In the genomic region with DNA sequence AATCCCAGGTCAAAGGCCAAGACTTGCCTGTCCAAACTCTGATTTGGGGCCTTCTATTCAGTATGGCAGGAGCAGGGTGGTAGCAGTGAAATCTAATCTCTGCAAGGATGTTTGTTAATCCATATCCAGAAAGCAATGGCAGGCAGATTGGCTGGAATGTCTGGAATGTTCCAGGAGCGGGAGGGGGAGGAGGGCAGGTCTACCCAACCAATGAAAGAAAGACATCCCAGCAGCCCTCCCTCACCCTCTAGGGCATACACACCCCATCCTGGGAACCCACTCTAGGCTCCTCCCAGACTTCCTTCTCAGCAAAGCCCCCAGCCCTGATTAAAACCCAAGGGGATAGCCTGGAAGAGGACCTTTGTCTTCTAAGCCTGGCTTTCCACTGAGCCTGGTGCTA, we compare ENCODE assay signal across 11 mouse cellular contexts. TPM values are rescaled to one million over a fixed set of nuclear protein-coding genes. Genes with fewer than 3 reads are reported as not detected.
DNase-seq lines count a peak whose midpoint lies in the region; ATAC-seq and TF ChIP-seq lines count a peak whose summit lies in the region.
"Had no signal": no experiment of that assay in that cellular context is flagged by ENCODE, and none has a peak within 500 bp of the region (broad histone marks: within the 10 kb centered on the region; RNA-seq: fewer than 3 reads in every experiment).

No protein-coding gene starts in this region.

- no peaks in the 10 kb centered on the region for H3K9me3 ChIP-seq in intestine, embryonic 14.5 days (ENCODE audit: control insufficient read depth, low read length)
- no peaks in the 10 kb centered on the region for H3K9me3 ChIP-seq in intestine, postnatal 0 days (ENCODE audit: control insufficient read depth)
- H3K9me3 ChIP-seq in embryonic facial prominence, embryonic 10.5 days: no peaks in the 10 kb centered on the region
- H3K9me3 ChIP-seq in neural tube, embryonic 11.5 days (ENCODE audit: control insufficient read depth, low read length): no peaks in the 10 kb centered on the region
- H3K9me3 ChIP-seq: neural tube, embryonic 12.5 days had no signal

- H3K4me3 ChIP-seq in intestine, embryonic 14.5 days (ENCODE audit: low read depth, low read length): 0 out of 2 replicates have a peak overlapping the region, but pooled peaks have one; percentile 1
- no peak overlapping the region for H3K4me3 ChIP-seq in intestine, postnatal 0 days (ENCODE audit: low read depth, low read length)
- H3K4me3 ChIP-seq in embryonic facial prominence, embryonic 10.5 days: peak overlapping the region; percentile 38
- no peak overlapping the region for H3K4me3 ChIP-seq in neural tube, embryonic 11.5 days (ENCODE audit: low read depth, low read length)
- H3K4me3 ChIP-seq: neural tube, embryonic 12.5 days had no signal

- H3K27me3 ChIP-seq in intestine, embryonic 14.5 days (replicated peaks; ENCODE audit: control insufficient read depth, insufficient read depth, low read length): no peaks in the 10 kb centered on the region
- no peaks in the 10 kb centered on the region for H3K27me3 ChIP-seq in intestine, postnatal 0 days (replicated peaks; ENCODE audit: control insufficient read depth, insufficient read depth, low read length)
- H3K27me3 ChIP-seq in embryonic facial prominence, embryonic 10.5 days (replicated peaks; ENCODE audit: low read depth, poor library complexity, severe bottlenecking): no peaks in the 10 kb centered on the region
- no peaks in the 10 kb centered on the region for H3K27me3 ChIP-seq in neural tube, embryonic 11.5 days (ENCODE audit: control insufficient read depth, insufficient read depth, low read length)
- H3K27me3 ChIP-seq: neural tube, embryonic 12.5 days had no signal

- 0 out of 2 replicates have a peak overlapping the region, but pooled peaks have one; percentile 14 for H3K4me2 ChIP-seq in intestine, embryonic 14.5 days (ENCODE audit: low read length)
- no peak overlapping the region for H3K4me2 ChIP-seq in intestine, postnatal 0 days (replicated peaks; ENCODE audit: low read depth)
- H3K4me2 ChIP-seq in neural tube, embryonic 11.5 days (ENCODE audit: low read depth): no peak overlapping the region
- H3K4me2 ChIP-seq: neural tube, embryonic 12.5 days had no signal

- H3K27ac ChIP-seq in intestine, embryonic 14.5 days (ENCODE audit: low read depth): 0 out of 2 replicates have a peak overlapping the region, but pooled peaks have one; percentile 7
- no peak overlapping the region for H3K27ac ChIP-seq in intestine, postnatal 0 days (ENCODE audit: low read depth, low read length)
- peak overlapping the region; percentile 79 for H3K27ac ChIP-seq in embryonic facial prominence, embryonic 10.5 days (replicated peaks)
- peak overlapping the region; percentile 17; the same call in 1 of the 2 replicates for H3K27ac ChIP-seq in neural tube, embryonic 11.5 days (ENCODE audit: low read depth, low read length)
- H3K27ac ChIP-seq: neural tube, embryonic 12.5 days had no signal

- peak; percentile 37; the same call in 1 of the 2 replicates for ATAC-seq in intestine, embryonic 14.5 days (replicated peaks; ENCODE audit: low FRiP score, low TSS enrichment, low read depth)
- ATAC-seq in intestine, postnatal 0 days: no peak
- no peak for ATAC-seq in neural tube, embryonic 11.5 days (ENCODE audit: insufficient read depth, low FRiP score, low TSS enrichment)

- WGBS in intestine, embryonic 14.5 days: 30% methylated on average over 1 of the region's 1 CpGs
- WGBS in intestine, postnatal 0 days: 54% methylated on average over 1 of the region's 1 CpGs
- WGBS in embryonic facial prominence, embryonic 10.5 days: 15% methylated on average over 1 of the region's 1 CpGs
- WGBS in neural tube, embryonic 11.5 days: 29% methylated on average over 1 of the region's 1 CpGs

- no peak overlapping the region for H3K9ac ChIP-seq in intestine, embryonic 14.5 days (ENCODE audit: low read length)
- no peak overlapping the region for H3K9ac ChIP-seq in intestine, postnatal 0 days (ENCODE audit: low read depth, low read length)
- no peak overlapping the region for H3K9ac ChIP-seq in neural tube, embryonic 11.5 days (ENCODE audit: low read length)
- H3K9ac ChIP-seq: neural tube, embryonic 12.5 days had no signal

- no peak for TF ChIP-seq CTCF in intestine, postnatal 0 days (IDR thresholded peaks at IDR 0.05; ENCODE audit: low read depth)

- no peak for DNase-seq in intestine, embryonic 14.5 days (ENCODE audit: low spot score)
- DNase-seq in embryonic facial prominence, embryonic 10.5 days (ENCODE audit: low spot score): peak; percentile 82
- DNase-seq in kidney, postnatal 10 days: peak; percentile 77
- no peak for DNase-seq in neural tube, embryonic 11.5 days (ENCODE audit: low spot score)
- no peak for DNase-seq in MN1 (ENCODE audit: low spot score)
- no peak for DNase-seq in cerebellum, postnatal 25 days
- no peak for DNase-seq in right cerebral cortex, postnatal 36 days (ENCODE audit: low spot score in 2 of 2)
- DNase-seq: gastrocnemius, postnatal 14 days; thymus, postnatal 25 days had no signal

- peaks cover 30% of the 10 kb centered on the region for H3K36me3 ChIP-seq in intestine, embryonic 14.5 days (ENCODE audit: control insufficient read depth, insufficient read depth, low read length)
- H3K36me3 ChIP-seq in intestine, postnatal 0 days (ENCODE audit: control insufficient read depth, insufficient read depth): 0 out of 2 replicates have a peak, but pooled peaks cover 4% of the 10 kb centered on the region
- H3K36me3 ChIP-seq in embryonic facial prominence, embryonic 10.5 days (replicated peaks): peaks cover 84% of the 10 kb centered on the region
- peaks cover 9% of the 10 kb centered on the region; the same call in 1 of the 2 replicates for H3K36me3 ChIP-seq in neural tube, embryonic 11.5 days (ENCODE audit: control insufficient read depth, insufficient read depth, low read length)

- peaks cover 18% of the 10 kb centered on the region for H3K4me1 ChIP-seq in intestine, embryonic 14.5 days (replicated peaks; ENCODE audit: control insufficient read depth, insufficient read depth, low read length)
- peaks cover 4% of the 10 kb centered on the region; the same call in 1 of the 2 replicates for H3K4me1 ChIP-seq in intestine, postnatal 0 days (replicated peaks; ENCODE audit: control insufficient read depth, insufficient read depth, low read length)
- peaks cover 74% of the 10 kb centered on the region for H3K4me1 ChIP-seq in embryonic facial prominence, embryonic 10.5 days
- H3K4me1 ChIP-seq in neural tube, embryonic 11.5 days (ENCODE audit: control insufficient read depth, insufficient read depth, low read length): no peaks in the 10 kb centered on the region

RNA-seq across cellular contexts. Expression of a gene that starts 23.3 kb away (rescaled TPM):
- 35.7 and 38.6 TPM in 2 replicates for polyA plus RNA-seq in intestine, embryonic 14.5 days (2014; fragmentation: Nextera tagmentation; extraction: Ambion mirVana)
- polyA plus RNA-seq in intestine, postnatal 0 days (2015; fragmentation: Nextera tagmentation; extraction: Ambion mirVana): 5.2 and 7.4 TPM in 2 replicates
- 173 and 197 TPM in 2 replicates for polyA plus RNA-seq in embryonic facial prominence, embryonic 10.5 days (2016; fragmentation: Nextera tagmentation; extraction: Ambion mirVana)
- polyA plus RNA-seq in neural tube, embryonic 11.5 days (2014; fragmentation: Nextera tagmentation; extraction: Ambion mirVana): 80.8 and 84.4 TPM in 2 replicates

RNA-seq across cellular contexts. Expression of a gene that starts 41.9 kb away (rescaled TPM):
- polyA plus RNA-seq in intestine, embryonic 14.5 days (2014; fragmentation: Nextera tagmentation; extraction: Ambion mirVana): 2.2 TPM in 1 of 2 replicates, not detected in the other
- polyA plus RNA-seq in intestine, postnatal 0 days (2015; fragmentation: Nextera tagmentation; extraction: Ambion mirVana): 142 and 149 TPM in 2 replicates
- polyA plus RNA-seq in embryonic facial prominence, embryonic 10.5 days (2016; fragmentation: Nextera tagmentation; extraction: Ambion mirVana): not detected in 2 replicates
- not detected in 2 replicates for polyA plus RNA-seq in neural tube, embryonic 11.5 days (2014; fragmentation: Nextera tagmentation; extraction: Ambion mirVana)
- polyA plus RNA-seq: neural tube, embryonic 12.5 days had no signal

RNA-seq across cellular contexts. Expression of a gene that starts 52.2 kb away (rescaled TPM):
- polyA plus RNA-seq in intestine, embryonic 14.5 days (2014; fragmentation: Nextera tagmentation; extraction: Ambion mirVana): 37.1 and 39.3 TPM in 2 replicates
- polyA plus RNA-seq in intestine, postnatal 0 days (2015; fragmentation: Nextera tagmentation; extraction: Ambion mirVana): 91.8 and 99.2 TPM in 2 replicates
- 106 and 107 TPM in 2 replicates for polyA plus RNA-seq in embryonic facial prominence, embryonic 10.5 days (2016; fragmentation: Nextera tagmentation; extraction: Ambion mirVana)
- 41.7 and 46.6 TPM in 2 replicates for polyA plus RNA-seq in neural tube, embryonic 11.5 days (2014; fragmentation: Nextera tagmentation; extraction: Ambion mirVana)

Comparison
In these comparisons a context has a peak if more than half of its experiments do, and no peak if none do; other contexts are left out.
1. H3K4me3 ChIP-seq: peak in intestine, embryonic 14.5 days (single experiment) and embryonic facial prominence, embryonic 10.5 days (single experiment); none in intestine, postnatal 0 days (single experiment) and neural tube, embryonic 11.5 days (single experiment).
2. RNA of a gene that starts 41.9 kb away (polyA plus RNA-seq): 142 to 149 TPM in intestine, postnatal 0 days; 2.2 TPM in intestine, embryonic 14.5 days, not detected in embryonic facial prominence, embryonic 10.5 days and not detected in neural tube, embryonic 11.5 days; every median in the first group is over 10 times any median in the second.
3. DNase-seq: peak in embryonic facial prominence, embryonic 10.5 days (single experiment) and kidney, postnatal 10 days (single experiment); none in intestine, embryonic 14.5 days (single experiment), neural tube, embryonic 11.5 days (single experiment), MN1 (single experiment), cerebellum, postnatal 25 days (0 of 2) and right cerebral cortex, postnatal 36 days (0 of 2).